Mouse (Mus musculus) myocyte (in vitro differentiated cells): ENCODE data around the gene Rpl15.
"Not testable (repeated sequence)": the region's sequence is repeated elsewhere in the genome, so short reads cannot be mapped to it uniquely, and the experiment has no call there.

Experiments
- E2F4 ChIP-seq: IDR thresholded peaks from one replicate; pipeline ENCODE4 v1.6.1; 2011; ENCODE audit warnings: mild to moderate bottlenecking, control low read depth, moderate library complexity; ENCODE audit not compliant: insufficient read depth
- POLR2A ChIP-seq: IDR thresholded peaks from one replicate; pipeline ENCODE4 v1.6.1; 2011; ENCODE audit warnings: low read depth, mild to moderate bottlenecking, control low read depth, moderate library complexity; ENCODE audit not compliant: insufficient read length
- USF1 ChIP-seq: IDR thresholded peaks from one replicate; pipeline ENCODE4 v1.6.1; 2011; ENCODE audit warnings: low read depth, mild to moderate bottlenecking, control low read depth, moderate library complexity

DNA sequence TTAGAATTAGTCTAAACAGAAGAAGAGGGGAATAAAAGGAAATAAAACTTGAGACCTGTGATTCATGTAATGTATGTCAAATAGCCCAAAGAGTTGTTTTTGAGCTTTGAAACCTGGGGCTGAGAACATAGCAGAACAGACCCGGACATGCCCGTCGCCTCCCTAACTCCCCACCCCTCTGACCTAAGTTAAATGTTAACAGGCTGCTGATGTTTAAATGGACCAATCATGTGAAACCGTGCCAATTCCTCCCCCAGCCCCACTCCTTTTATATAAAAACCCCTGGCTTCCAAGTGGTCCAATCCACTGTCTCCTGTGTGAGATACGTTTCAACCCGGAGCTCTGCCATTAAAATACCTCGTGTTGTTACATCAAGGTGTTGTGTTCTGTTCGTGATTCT is 39.3 kb downstream of the Rpl15 start:
- not testable (repeated sequence) for TF ChIP-seq USF1, POLR2A, E2F4
